Mouse (Mus musculus) intestine, postnatal 0 days (tissue): ENCODE data around the gene Pcca. TPM values are rescaled to one million over a fixed set of nuclear protein-coding genes. Genes with fewer than 3 reads are reported as not detected.
A peak's percentile ranks its signal among the peaks of the same experiment; 100 is the strongest.

Source experiments
- ATAC-seq: fragments of 200-750 bp; cut with Nextera tagmentation; 2 replicates; pipeline ENCODE4 v1.8.0; 2017; ENCODE audit warnings: mild to moderate bottlenecking, moderate TSS enrichment, moderate library complexity
- H3K27ac ChIP-seq: fragments of 300-500 bp; sonication (generic); 2 replicates; pipeline ENCODE4 v1.5.1; 2014; ENCODE audit warnings: mild to moderate bottlenecking, low read depth, low read length, moderate library complexity
- H3K27me3 ChIP-seq: fragments of 300-500 bp; sonication (generic); replicated peaks from 2 replicates; pipeline ENCODE4 v1.6.1; 2014; ENCODE audit warnings: low read length, mixed read lengths; ENCODE audit not compliant: control insufficient read depth, insufficient read depth
- H3K36me3 ChIP-seq: fragments of 300-500 bp; sonication (generic); 2 replicates; pipeline ENCODE4 v1.6.1; 2014; ENCODE audit warnings: mild to moderate bottlenecking, moderate library complexity; ENCODE audit not compliant: control insufficient read depth, insufficient read depth
- H3K4me1 ChIP-seq: fragments of 300-500 bp; sonication (generic); replicated peaks from 2 replicates; pipeline ENCODE4 v1.6.1; 2014; ENCODE audit warnings: antibody characterized with exemption, low read length, mixed read lengths; ENCODE audit not compliant: control insufficient read depth, insufficient read depth
- H3K4me2 ChIP-seq: fragments of 300-500 bp; sonication (generic); replicated peaks from 2 replicates; pipeline ENCODE4 v1.6.1; 2014; ENCODE audit warnings: low read depth, mild to moderate bottlenecking, moderate library complexity
- H3K4me3 ChIP-seq: fragments of 300-500 bp; sonication (generic); 2 replicates; pipeline ENCODE4 v1.5.1; 2014; ENCODE audit warnings: low read depth, low read length
- H3K9ac ChIP-seq: fragments of 300-500 bp; sonication (generic); 2 replicates; pipeline ENCODE4 v1.6.1; 2014; ENCODE audit warnings: mild to moderate bottlenecking, low read depth, low read length
- H3K9me3 ChIP-seq: fragments of 300-500 bp; sonication (generic); 2 replicates; pipeline ENCODE4 v1.6.1; 2016; ENCODE audit warnings: mixed run types; ENCODE audit not compliant: control insufficient read depth
- CTCF ChIP-seq: sonication (generic); IDR thresholded peaks from 2 replicates; pipeline ENCODE4 v1.5.1; 2016; ENCODE audit warnings: low read depth, mild to moderate bottlenecking, control low read depth, antibody characterized with exemption, moderate library complexity
- WGBS: fragments of 180-500 bp; shearing (Covaris S2); extraction: QIAGEN DNeasy Blood & Tissue Kit; methylation state at CpG from one replicate; pipeline ENCODE4 v1.1.7; 2014; 5-methylcytosine and 5-hydroxymethylcytosine counted together
- polyA plus RNA-seq: library from polyadenylated mRNA; unstranded; fragments of >200 nt; fragmentation: Nextera tagmentation; extraction: Ambion mirVana; gene quantifications from 2 replicates; pipeline ENCODE4 v1.2.1, GENCODE M21; 2015

Pcca gene
- 5.9 and 7.7 TPM in 2 replicates for polyA plus RNA-seq

DNA sequence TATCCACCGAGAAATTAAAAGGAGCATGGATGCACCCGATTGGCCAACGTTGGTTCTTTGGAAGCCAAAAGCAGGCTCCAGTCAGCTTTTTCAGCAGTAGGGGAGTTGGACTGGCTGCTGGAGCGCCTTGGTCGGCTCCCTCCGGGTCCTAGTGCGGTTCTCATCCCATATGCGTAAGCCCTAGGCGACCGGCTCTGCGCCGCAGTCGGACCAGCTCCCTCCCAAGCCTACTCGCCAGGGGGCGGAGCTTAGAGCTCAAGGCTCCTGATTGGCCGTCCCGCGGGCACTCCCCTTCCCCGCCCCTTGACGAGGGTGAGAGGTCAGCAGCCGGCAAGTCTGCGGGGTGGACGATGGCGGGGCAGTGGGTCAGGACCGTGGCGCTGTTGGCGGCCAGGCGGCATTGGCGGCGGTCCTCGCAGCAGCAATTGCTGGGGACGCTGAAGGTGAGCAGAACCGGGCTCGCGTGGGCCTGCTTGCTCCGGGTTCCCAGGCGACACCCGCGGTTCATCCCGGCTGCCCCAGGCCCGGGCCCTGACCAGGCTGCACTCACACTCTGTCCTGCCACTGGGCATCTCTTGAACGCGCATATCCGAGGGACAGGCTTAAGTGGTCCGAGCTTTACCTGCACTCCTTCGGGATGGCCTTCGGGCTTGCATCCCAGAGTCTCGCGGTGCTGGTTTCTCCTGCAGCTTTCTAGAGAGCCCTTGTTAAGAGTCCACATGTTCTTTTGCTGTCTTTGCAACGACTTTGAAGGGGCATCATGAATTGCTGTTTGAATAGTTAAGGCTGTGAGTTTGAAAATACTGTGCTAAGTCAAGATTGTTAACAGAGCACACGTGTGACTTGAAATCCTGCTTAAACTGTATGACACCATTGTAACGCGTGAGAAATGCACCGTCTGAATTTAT, at the start of gene Pcca:
TSS of gene Pcca (plus strand) at position 308 of the 908 bp plus-strand sequence.
- Histone ChIP-seq H3K4me3 (peak within 1 kb of the TSS; percentile 72), H3K27ac (no peak within 1 kb of the TSS), H3K4me2 (peak within 1 kb of the TSS; percentile 90), H3K27me3 (no peaks in the 10 kb centered on the region), H3K9me3 (no peaks in the 10 kb centered on the region), H3K9ac (peak within 1 kb of the TSS; percentile 54), H3K4me1 (no peaks in the 10 kb centered on the region), H3K36me3 (no peaks in the 10 kb centered on the region)
- WGBS, result 3% methylated on average over 51 of the region's 54 CpGs
- peak; percentile 42 for TF ChIP-seq CTCF
- peak; percentile 99 for ATAC-seq

DNA sequence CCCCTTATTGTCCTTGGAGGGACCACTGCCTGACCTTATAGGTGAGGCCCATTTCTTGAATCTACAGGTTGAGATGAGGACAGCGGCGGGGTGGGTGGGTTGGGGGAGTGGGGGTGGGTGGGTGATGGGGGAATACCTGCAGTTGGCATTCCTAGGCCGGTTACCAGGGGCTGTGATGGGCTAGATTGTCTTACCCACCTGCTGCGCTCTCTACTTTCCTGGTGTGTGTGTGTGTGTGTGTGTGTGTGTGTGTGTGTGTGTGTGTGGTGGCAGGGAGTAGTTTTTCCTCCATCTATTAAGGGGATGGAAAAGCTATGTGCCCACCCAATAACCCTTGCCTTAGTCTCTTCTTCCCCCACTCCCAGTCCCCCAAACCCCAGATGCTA, 49.7 kb upstream of the Pcca start:
- no peaks in the 10 kb centered on the region for H3K9me3 ChIP-seq
- H3K4me1 ChIP-seq, result no peaks in the 10 kb centered on the region
- H3K9ac ChIP-seq, result no peak overlapping the region
- no peak overlapping the region for H3K4me2 ChIP-seq
- H3K4me3 ChIP-seq, result no peak overlapping the region
- H3K27me3 ChIP-seq, result peaks cover 94% of the 10 kb centered on the region
- no peak for TF ChIP-seq CTCF
- no peak overlapping the region for H3K27ac ChIP-seq
- no peak for ATAC-seq
- 8% methylated on average over 4 of the region's 4 CpGs for WGBS
- no peaks in the 10 kb centered on the region for H3K36me3 ChIP-seq

DNA sequence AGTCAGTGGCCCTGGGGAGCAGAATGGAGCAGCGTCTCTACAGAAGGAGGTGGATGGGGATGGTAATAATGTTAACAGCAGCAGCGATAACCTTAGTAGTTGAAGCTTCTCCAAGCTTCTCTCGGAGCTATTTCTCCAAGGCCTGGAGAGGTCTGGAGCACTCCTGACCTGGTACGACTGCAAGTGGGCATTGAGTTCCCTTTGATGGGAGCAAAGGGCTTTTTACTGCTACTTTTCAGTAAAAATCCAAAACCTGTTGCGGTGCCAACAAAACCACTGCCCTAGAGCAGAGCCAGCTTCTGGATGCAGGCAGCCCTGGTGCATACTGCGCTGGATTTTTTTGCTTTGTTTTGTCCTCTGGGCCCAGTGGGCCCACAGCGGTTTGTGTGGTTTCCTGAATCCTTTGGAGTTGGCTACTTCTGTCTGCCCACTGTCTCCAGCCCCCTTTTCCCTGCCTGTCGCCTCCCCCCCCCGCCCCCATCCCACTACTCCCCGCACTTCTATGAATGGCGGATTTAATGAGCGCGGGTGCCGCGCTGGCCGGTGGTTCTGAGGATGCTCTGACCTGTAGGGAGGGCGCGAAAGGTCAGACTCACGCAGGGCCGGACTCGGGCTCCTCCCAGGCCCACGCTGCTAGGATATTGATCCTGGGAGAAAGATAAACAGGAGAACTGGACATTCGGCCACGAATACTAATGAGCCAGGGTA, 49.1 kb upstream of the Pcca start:
- TF ChIP-seq CTCF, result no peak
- no peak overlapping the region for H3K4me3 ChIP-seq
- no peak for ATAC-seq
- H3K4me2 ChIP-seq, result no peak overlapping the region
- H3K27me3 ChIP-seq, result peaks cover 95% of the 10 kb centered on the region
- no peaks in the 10 kb centered on the region for H3K4me1 ChIP-seq
- H3K9ac ChIP-seq, result no peak overlapping the region
- H3K27ac ChIP-seq, result no peak overlapping the region
- WGBS, result 1% methylated on average over 24 of the region's 24 CpGs
- no peaks in the 10 kb centered on the region for H3K36me3 ChIP-seq
- H3K9me3 ChIP-seq, result no peaks in the 10 kb centered on the region

DNA sequence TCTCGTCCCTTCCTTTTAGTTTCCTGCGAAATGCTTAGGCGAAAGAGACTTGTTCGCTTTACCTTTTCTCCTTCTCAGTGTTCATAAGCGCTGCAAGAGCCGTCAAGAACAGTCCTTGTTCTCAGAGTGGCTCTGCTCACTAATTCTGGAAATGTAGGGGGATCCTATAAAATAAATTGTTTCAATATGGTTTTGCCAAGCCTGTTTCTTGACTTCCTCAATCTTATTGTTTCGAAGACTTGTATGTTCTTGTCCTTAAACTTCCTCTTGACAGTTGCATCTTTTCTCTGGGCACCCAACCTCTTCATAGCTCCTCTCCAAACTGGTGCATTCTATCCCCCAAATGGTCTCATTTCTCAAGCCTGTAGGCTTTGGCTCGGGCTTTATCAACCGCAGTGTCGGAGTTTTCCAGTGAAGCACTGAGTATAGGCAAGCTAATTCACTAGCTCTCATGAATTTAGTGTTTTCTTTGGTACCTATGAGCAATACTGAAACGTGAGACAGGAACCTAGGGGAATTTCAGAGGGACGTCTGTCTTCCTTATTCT, 48.4 kb upstream of the Pcca start:
- WGBS, result 4% methylated on average over 12 of the region's 12 CpGs
- Histone ChIP-seq H3K27me3 (peaks cover 95% of the 10 kb centered on the region), H3K9ac (no peak overlapping the region), H3K4me2 (no peak overlapping the region), H3K36me3 (no peaks in the 10 kb centered on the region), H3K4me3 (no peak overlapping the region), H3K27ac (no peak overlapping the region), H3K4me1 (no peaks in the 10 kb centered on the region), H3K9me3 (no peaks in the 10 kb centered on the region)
- no peak for TF ChIP-seq CTCF
- ATAC-seq, result no peak

DNA sequence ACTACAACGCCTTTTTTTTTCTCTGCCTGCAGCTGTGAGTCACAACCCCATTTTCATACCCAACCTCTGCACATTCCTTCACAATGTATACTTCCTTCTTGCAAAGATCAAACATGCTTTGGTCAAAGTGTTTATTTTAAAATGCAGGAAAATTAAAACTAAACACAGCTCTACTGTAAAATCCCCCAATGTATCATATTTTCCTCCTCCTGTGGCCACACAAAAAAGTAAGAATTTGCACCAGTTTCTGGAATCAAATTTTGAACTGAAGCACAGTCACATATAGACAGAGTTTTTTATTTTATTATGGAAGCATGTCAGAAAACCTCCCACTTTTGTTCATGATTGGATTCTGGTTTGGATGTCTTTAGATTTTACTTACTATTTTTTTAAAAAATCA, 47.5 kb upstream of the Pcca start:
- no peak for ATAC-seq
- Histone ChIP-seq H3K27me3 (peaks cover 96% of the 10 kb centered on the region), H3K4me1 (no peaks in the 10 kb centered on the region), H3K9me3 (no peaks in the 10 kb centered on the region), H3K4me3 (no peak overlapping the region), H3K36me3 (no peaks in the 10 kb centered on the region), H3K27ac (no peak overlapping the region), H3K9ac (no peak overlapping the region), H3K4me2 (no peak overlapping the region)
- 8% methylated on average over 1 of the region's 1 CpGs for WGBS
- TF ChIP-seq CTCF, result no peak

DNA sequence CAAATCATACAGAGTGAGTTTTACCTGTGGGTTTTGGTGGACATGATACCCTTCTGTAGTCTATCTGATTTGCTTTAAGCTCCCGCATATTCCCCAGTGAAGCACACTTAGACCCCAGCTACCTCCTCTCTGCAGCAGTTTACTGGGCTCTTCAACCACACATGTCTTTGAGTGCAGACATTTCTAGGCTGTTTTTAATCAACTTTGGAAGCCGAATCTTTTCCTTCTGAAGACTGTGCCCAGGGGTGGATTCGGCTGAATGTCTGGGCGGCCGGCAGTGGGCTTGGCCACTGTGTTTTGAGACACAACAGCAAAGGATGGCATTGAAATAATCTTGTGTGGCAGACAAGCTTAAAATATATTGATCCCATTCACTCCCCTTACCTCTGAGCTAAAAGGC, 46.8 kb upstream of the Pcca start:
- no peaks in the 10 kb centered on the region for H3K36me3 ChIP-seq
- TF ChIP-seq CTCF, result no peak
- ATAC-seq, result no peak
- H3K4me3 ChIP-seq, result no peak overlapping the region
- H3K4me2 ChIP-seq, result no peak overlapping the region
- no peaks in the 10 kb centered on the region for H3K9me3 ChIP-seq
- 5% methylated on average over 5 of the region's 5 CpGs for WGBS
- no peak overlapping the region for H3K27ac ChIP-seq
- no peak overlapping the region for H3K9ac ChIP-seq
- no peaks in the 10 kb centered on the region for H3K4me1 ChIP-seq
- peaks cover 91% of the 10 kb centered on the region for H3K27me3 ChIP-seq
